Mouse (Mus musculus) G1E (cell line): ENCODE measurements around the gene Polr3e.

Experiments used
- CTCF ChIP-seq: IDR thresholded peaks from 2 replicates; pipeline ENCODE4 v1.5.1; 2012; ENCODE audit warnings: low read depth, low read length, inconsistent platforms, mixed read lengths
- GATA1 ChIP-seq: IDR thresholded peaks from 2 replicates; pipeline ENCODE4 v1.6.1; 2012; ENCODE audit warnings: borderline replicate concordance, low read length, inconsistent platforms, mixed read lengths

GRCm38 (mm10) chr7:120874764-120875539 is 42.6 kb upstream of the Polr3e start:
- TF ChIP-seq GATA1 (no peak), CTCF (no peak)
